Mouse (Mus musculus) embryonic facial prominence, embryonic 12.5 days (tissue): ENCODE results near the gene Plk3. TPM values are rescaled to one million over a fixed set of nuclear protein-coding genes. Genes with fewer than 3 reads are reported as not detected.
A peak's percentile ranks its signal among the peaks of the same experiment; 100 is the strongest.

Experiments
- ATAC-seq: fragments of 200-750 bp; cut with Nextera tagmentation; 2 replicates; pipeline ENCODE4 v1.8.0; 2017; ENCODE audit not compliant: insufficient number of reproducible peaks, insufficient read depth, low FRiP score, low TSS enrichment
- H3K27ac ChIP-seq: fragments of 300-500 bp; sonication (generic); 2 replicates; pipeline ENCODE4 v1.5.1; 2016; ENCODE audit warnings: mild to moderate bottlenecking
- H3K27me3 ChIP-seq: fragments of 300-500 bp; sonication (generic); 2 replicates; pipeline ENCODE4 v1.6.1; 2016; ENCODE audit warnings: mild to moderate bottlenecking, moderate library complexity
- H3K36me3 ChIP-seq: fragments of 300-500 bp; sonication (generic); 2 replicates; pipeline ENCODE4 v1.6.1; 2016; ENCODE audit warnings: mild to moderate bottlenecking
- H3K4me1 ChIP-seq: fragments of 300-500 bp; sonication (generic); 2 replicates; pipeline ENCODE4 v1.6.1; 2016
- H3K4me2 ChIP-seq: fragments of 300-500 bp; sonication (generic); replicated peaks from 2 replicates; pipeline ENCODE4 v1.6.1; 2016; ENCODE audit warnings: mild to moderate bottlenecking, moderate library complexity
- H3K4me3 ChIP-seq: fragments of 300-500 bp; sonication (generic); 2 replicates; pipeline ENCODE4 v1.5.1; 2016; ENCODE audit warnings: mild to moderate bottlenecking
- H3K9ac ChIP-seq: fragments of 300-500 bp; sonication (generic); 2 replicates; pipeline ENCODE4 v1.6.1; 2016; ENCODE audit warnings: mild to moderate bottlenecking, moderate library complexity
- H3K9me3 ChIP-seq: fragments of 300-500 bp; sonication (generic); 2 replicates; pipeline ENCODE4 v1.6.1; 2016; ENCODE audit warnings: mild to moderate bottlenecking, moderate library complexity
- WGBS: fragments of 180-500 bp; shearing (Covaris S2); methylation state at CpG from one replicate; pipeline ENCODE4 v1.1.7; 2016; 5-methylcytosine and 5-hydroxymethylcytosine counted together
- polyA plus RNA-seq: library from polyadenylated mRNA; unstranded; fragments of >200 nt; fragmentation: Nextera tagmentation; extraction: Ambion mirVana; gene quantifications from 2 replicates; pipeline ENCODE4 v1.2.1, GENCODE M21; 2016

Gene Plk3
- polyA plus RNA-seq, 1 experiment from 2014 or later: 5.0 TPM

DNA sequence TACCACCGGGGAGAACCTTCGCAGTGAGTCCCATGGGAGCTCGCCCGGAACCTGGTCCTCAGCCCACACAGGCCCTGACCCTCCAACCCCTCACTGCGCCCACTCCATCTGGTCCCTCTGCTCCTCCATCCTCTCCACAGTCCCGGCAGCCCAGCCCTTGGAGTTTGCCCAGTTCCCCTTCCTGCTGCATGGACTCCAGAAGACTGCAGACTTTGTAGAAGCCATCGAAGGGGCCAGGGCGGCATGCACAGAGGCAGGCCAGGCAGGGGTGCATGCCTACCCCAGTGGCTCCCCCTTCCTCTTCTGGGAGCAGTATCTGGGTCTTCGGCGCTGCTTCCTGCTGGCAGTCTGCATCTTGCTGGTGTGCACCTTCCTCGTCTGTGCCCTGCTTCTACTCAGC, 22.8 kb downstream of the Plk3 start:
- WGBS: 91% methylated on average over 11 of the region's 11 CpGs
- no peaks in the 10 kb centered on the region for H3K9me3 ChIP-seq
- no peak overlapping the region for H3K4me3 ChIP-seq
- H3K36me3 ChIP-seq: peaks cover 55% of the 10 kb centered on the region
- H3K4me2 ChIP-seq: no peak overlapping the region
- no peaks in the 10 kb centered on the region for H3K4me1 ChIP-seq
- no peak for ATAC-seq
- H3K9ac ChIP-seq: no peak overlapping the region
- H3K27me3 ChIP-seq: no peaks in the 10 kb centered on the region
- H3K27ac ChIP-seq: no peak overlapping the region

DNA sequence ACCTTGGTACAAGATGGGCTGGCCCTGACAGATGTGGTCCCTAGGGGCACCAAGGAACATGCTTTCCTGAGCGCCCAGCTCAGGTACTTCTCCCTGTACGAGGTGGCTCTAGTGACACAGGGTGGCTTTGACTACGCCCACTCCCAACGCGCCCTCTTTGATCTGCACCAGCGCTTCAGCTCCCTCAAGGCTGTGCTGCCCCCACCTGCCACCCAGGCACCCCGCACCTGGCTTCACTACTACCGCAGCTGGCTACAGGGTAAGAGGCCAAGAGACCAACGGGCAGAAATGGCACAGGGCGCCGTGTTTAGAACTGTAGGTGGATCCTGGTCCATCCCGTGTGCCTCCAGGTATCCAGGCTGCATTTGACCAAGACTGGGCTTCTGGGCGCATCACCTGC, 23.5 kb downstream of the Plk3 start:
- Histone ChIP-seq H3K4me3 (no peak overlapping the region), H3K4me1 (no peaks in the 10 kb centered on the region), H3K4me2 (no peak overlapping the region), H3K36me3 (peaks cover 62% of the 10 kb centered on the region), H3K9me3 (no peaks in the 10 kb centered on the region), H3K9ac (no peak overlapping the region), H3K27me3 (no peaks in the 10 kb centered on the region), H3K27ac (no peak overlapping the region)
- WGBS: 91% methylated on average over 13 of the region's 13 CpGs
- ATAC-seq: no peak

DNA sequence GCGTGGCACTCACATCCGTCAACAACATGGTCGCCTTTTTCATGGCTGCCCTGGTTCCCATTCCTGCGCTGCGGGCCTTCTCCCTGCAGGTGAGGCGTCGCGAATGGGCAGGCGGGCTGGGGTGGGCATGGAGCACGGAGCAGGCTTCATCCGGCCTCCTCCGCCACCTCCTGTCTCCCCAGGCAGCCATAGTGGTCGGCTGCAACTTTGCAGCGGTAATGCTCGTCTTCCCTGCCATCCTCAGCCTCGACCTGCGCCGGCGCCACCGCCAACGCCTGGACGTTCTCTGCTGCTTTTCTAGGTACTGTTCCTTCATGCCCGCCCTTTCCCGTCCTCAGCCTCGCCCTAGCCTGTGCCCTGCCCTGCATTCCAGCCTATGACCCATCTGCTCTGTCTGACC, 24.4 kb downstream of the Plk3 start:
- no peak for ATAC-seq
- Histone ChIP-seq H3K4me1 (no peaks in the 10 kb centered on the region; the same call in 1 of the 2 replicates), H3K27ac (no peak overlapping the region), H3K4me2 (no peak overlapping the region), H3K36me3 (peaks cover 60% of the 10 kb centered on the region), H3K4me3 (no peak overlapping the region), H3K27me3 (no peaks in the 10 kb centered on the region), H3K9me3 (no peaks in the 10 kb centered on the region), H3K9ac (no peak overlapping the region)
- WGBS: 89% methylated on average over 25 of the region's 25 CpGs

DNA sequence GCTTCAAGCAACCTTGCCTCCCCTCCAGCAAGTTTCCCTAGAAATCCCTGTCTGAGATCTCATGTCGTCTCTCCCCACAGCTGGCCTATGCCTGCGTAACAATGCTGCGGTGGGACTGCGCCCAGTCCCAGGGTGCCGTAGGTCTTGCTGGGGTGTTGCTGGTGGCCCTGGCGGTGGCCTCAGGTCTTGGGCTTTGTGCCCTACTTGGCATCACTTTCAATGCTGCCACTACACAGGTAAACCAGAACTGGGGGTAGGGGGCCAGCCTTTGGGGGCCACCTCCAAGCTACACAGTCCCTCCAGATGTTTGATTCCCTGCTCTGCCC, 25.3 kb downstream of the Plk3 start:
- Histone ChIP-seq H3K36me3 (peaks cover 53% of the 10 kb centered on the region), H3K4me1 (no peaks in the 10 kb centered on the region; the same call in 1 of the 2 replicates), H3K4me2 (no peak overlapping the region), H3K9ac (no peak overlapping the region), H3K9me3 (no peaks in the 10 kb centered on the region), H3K4me3 (no peak overlapping the region), H3K27ac (no peak overlapping the region), H3K27me3 (no peaks in the 10 kb centered on the region)
- ATAC-seq: no peak
- WGBS: 98% methylated on average over 6 of the region's 6 CpGs

DNA sequence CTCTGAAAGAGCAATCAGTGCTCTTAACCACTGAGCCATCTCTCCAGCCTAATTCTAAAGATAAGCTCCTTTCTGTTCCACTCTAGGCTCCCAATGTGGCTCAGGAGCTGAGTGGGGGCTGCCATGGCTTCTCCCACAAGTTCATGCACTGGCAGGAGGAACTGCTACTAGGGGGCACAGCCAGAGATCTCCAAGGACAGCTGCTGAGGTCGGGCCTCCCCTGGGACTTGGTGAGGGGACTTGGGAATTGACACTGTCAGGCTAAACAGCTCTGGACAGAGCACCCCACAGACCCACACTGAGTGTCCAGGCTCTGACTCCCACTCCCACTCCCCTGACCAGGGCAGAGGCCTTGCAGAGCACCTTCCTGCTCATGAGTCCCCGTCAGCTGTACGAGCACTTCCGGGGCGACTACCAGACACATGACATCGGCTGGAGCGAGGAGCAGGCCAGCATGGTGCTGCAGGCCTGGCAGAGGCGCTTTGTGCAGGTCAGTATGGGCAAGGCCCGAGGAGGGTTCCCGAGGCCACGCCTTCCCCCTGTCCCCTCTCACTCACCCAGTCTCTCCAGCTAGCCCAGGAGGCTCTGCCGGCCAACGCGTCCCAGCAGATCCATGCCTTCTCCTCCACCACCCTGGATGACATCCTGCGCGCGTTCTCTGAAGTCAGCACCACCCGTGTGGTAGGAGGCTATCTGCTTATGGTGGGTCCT, 25.8 kb downstream of the Plk3 start:
- WGBS: 88% methylated on average over 18 of the region's 18 CpGs
- no peaks in the 10 kb centered on the region; the same call in 1 of the 2 replicates for H3K4me1 ChIP-seq
- ATAC-seq: no peak
- peaks cover 51% of the 10 kb centered on the region for H3K36me3 ChIP-seq
- no peak overlapping the region for H3K4me3 ChIP-seq
- no peaks in the 10 kb centered on the region for H3K27me3 ChIP-seq
- H3K9me3 ChIP-seq: no peaks in the 10 kb centered on the region
- H3K27ac ChIP-seq: no peak overlapping the region
- no peak overlapping the region for H3K9ac ChIP-seq
- no peak overlapping the region for H3K4me2 ChIP-seq

DNA sequence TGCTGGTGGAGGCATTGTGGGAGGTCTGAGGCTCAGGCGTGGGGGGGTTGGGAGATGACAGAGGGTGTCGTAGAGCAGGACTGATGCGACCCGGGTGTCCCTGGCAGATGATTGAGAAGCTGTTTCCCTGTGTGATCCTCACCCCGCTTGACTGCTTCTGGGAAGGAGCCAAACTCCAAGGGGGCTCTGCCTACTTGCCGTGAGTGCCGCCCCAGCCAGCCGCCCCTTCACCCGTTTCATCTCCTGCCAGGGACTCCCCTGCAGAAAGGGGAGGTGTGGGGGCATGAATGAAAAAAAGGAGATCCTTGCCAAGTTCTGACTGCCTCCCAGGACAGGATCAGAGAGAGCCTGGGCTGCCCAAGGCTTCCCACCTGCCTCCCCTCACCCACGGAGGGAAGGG, 28.6 kb downstream of the Plk3 start:
- Histone ChIP-seq H3K9me3 (no peaks in the 10 kb centered on the region), H3K4me3 (no peak overlapping the region), H3K4me2 (no peak overlapping the region), H3K4me1 (no peaks in the 10 kb centered on the region; the same call in 1 of the 2 replicates), H3K27me3 (no peaks in the 10 kb centered on the region), H3K9ac (no peak overlapping the region; the same call in 1 of the 2 replicates), H3K27ac (no peak overlapping the region), H3K36me3 (peaks cover 34% of the 10 kb centered on the region)
- no peak for ATAC-seq
- WGBS: 72% methylated on average over 10 of the region's 10 CpGs

DNA sequence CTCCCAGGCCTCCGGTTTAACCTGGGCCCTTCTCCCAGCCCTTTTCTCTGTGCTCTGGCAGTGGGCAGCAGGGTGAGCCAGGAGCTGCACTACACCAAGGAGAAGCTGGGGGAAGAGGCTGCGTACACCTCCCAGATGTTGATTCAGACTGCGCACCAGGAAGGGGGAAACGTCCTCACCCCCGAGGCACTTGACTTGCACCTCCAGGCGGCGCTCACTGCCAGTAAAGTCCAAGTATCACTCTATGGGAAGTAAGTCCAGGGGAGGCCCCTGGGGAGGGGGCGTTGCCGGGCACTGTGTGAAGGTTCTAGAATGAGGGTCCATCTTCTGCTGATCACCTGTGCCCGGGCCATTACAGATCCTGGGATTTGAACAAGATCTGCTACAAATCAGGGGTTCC, 29.1 kb downstream of the Plk3 start:
- ATAC-seq: no peak
- H3K36me3 ChIP-seq: peaks cover 30% of the 10 kb centered on the region
- no peaks in the 10 kb centered on the region for H3K27me3 ChIP-seq
- no peaks in the 10 kb centered on the region; the same call in 1 of the 2 replicates for H3K4me1 ChIP-seq
- no peak overlapping the region for H3K4me3 ChIP-seq
- no peak overlapping the region for H3K27ac ChIP-seq
- H3K9me3 ChIP-seq: no peaks in the 10 kb centered on the region
- no peak overlapping the region for H3K4me2 ChIP-seq
- no peak overlapping the region for H3K9ac ChIP-seq
- 76% methylated on average over 10 of the region's 10 CpGs for WGBS

DNA sequence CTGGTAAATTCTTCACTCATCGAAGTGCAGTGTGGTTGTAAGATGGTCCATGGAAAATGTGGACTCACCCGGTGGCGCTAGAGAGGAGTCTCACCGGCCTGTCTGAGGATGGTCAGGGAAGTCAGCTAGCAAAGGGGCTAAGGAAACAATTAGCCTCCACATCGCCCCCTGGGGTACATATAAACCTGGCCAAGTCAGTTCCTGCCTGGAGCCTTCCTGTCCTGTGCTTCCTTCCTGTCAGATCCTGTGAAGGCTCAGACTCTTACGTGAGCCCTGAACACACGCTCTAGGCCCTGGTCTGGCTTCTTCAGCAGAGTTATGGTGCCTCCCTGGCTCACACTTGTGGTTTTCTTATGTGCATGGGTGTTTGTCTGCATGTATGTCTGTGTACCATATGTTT, 32.5 kb downstream of the Plk3 start:
- H3K4me3 ChIP-seq: no peak overlapping the region
- no peak for ATAC-seq
- no peak overlapping the region for H3K27ac ChIP-seq
- no peaks in the 10 kb centered on the region for H3K9me3 ChIP-seq
- H3K9ac ChIP-seq: no peak overlapping the region
- H3K36me3 ChIP-seq: 0 out of 2 replicates have a peak, but pooled peaks cover 12% of the 10 kb centered on the region
- peaks cover 23% of the 10 kb centered on the region for H3K4me1 ChIP-seq
- H3K4me2 ChIP-seq: no peak overlapping the region
- WGBS: 40% methylated on average over 7 of the region's 7 CpGs
- H3K27me3 ChIP-seq: no peaks in the 10 kb centered on the region

DNA sequence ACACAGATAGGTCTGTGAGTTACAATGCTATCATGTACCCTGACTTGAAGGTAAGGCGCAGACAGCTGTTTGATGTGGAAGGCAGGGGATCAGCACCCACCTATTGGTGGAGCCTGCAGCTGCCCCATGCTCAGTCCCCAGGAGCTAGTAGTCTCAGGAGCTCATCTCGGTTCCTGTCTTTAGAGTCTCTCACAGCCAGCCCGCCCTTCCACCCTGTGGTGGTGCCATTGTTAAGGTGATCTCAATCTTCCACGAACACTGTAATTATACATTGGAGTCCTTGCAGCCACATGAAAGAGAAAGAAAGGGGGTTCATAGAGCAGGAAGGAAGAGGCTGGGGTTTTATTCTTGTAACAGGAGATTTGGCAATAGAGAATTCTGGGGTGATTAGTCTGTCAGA, 33.7 kb downstream of the Plk3 start:
- no peaks in the 10 kb centered on the region for H3K27me3 ChIP-seq
- H3K4me3 ChIP-seq: no peak overlapping the region
- no peak overlapping the region for H3K27ac ChIP-seq
- H3K4me1 ChIP-seq: peaks cover 28% of the 10 kb centered on the region
- H3K4me2 ChIP-seq: no peak overlapping the region
- H3K36me3 ChIP-seq: 0 out of 2 replicates have a peak, but pooled peaks cover 4% of the 10 kb centered on the region
- WGBS: 60% methylated on average over 4 of the region's 4 CpGs
- no peak overlapping the region for H3K9ac ChIP-seq
- no peak for ATAC-seq
- no peaks in the 10 kb centered on the region for H3K9me3 ChIP-seq

DNA sequence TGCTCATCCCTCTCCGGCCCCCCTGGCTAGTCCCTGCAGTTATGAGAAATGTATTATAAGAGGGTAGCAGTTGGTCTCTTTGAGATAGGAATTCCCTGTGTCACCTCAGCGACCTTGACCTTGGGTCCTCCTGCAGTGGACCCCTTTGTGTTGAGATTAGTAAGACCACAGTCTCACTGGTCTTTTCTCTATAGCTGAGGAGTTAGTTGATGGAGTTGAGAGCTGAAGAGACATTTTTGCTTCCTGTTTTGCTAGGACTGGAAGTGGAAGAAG, 35.1 kb downstream of the Plk3 start:
- Histone ChIP-seq H3K27me3 (no peaks in the 10 kb centered on the region), H3K4me2 (peak overlapping the region; percentile 96; the same call in 1 of the 2 replicates), H3K9me3 (no peaks in the 10 kb centered on the region), H3K27ac (peak overlapping the region; percentile 75), H3K4me3 (peak overlapping the region; percentile 7; the same call in 1 of the 2 replicates), H3K9ac (no peak overlapping the region), H3K36me3 (no peaks in the 10 kb centered on the region), H3K4me1 (peaks cover 28% of the 10 kb centered on the region)
- 67% methylated on average over 2 of the region's 2 CpGs for WGBS
- ATAC-seq: no peak

DNA sequence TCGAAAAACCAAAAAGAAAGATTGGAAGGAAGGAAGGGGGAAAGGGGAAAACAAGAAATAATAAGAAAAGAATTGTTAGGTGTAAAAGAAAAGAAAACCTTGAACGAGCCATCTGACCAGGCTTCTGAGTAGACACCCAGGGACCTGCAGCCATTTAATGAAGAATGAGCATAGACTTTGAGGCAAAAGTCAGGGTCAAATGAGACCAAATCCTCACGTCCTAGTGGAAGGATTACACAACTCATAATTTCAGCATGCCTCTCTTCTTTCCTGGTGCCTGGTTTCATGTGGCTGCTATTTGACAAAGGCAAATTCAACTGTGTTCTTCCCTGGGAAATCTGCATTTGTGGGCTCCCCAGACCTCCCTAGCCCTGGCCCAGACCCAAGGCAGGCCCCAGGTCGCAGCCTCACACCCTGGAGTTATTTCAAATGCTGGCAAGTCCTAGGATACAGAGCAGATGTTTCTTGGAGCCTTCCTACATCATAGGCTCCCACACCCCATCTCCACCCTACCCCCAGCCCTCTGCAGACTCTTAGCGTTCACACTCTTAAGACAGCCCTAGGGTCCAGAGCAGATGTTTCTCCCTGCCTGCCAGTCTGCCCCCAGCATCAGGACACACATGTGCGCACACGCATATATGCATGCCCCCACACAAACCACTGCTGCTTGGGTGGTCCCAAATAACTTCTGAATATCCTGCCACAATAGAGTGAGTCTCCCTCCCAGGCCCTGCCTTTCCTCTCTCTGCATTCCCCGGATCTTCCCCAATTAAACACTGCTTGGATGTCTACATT, 35.6 kb downstream of the Plk3 start:
- peaks cover 28% of the 10 kb centered on the region for H3K4me1 ChIP-seq
- no peaks in the 10 kb centered on the region for H3K9me3 ChIP-seq
- 0 out of 2 replicates have a peak, but pooled peaks have one; percentile 53 for ATAC-seq
- peak overlapping the region; percentile 75 for H3K27ac ChIP-seq
- H3K4me2 ChIP-seq: peak overlapping the region; percentile 96
- H3K4me3 ChIP-seq: peak overlapping the region; percentile 65; the same call in 1 of the 2 replicates
- 47% methylated on average over 8 of the region's 8 CpGs for WGBS
- H3K27me3 ChIP-seq: no peaks in the 10 kb centered on the region
- H3K9ac ChIP-seq: 0 out of 2 replicates have a peak overlapping the region, but pooled peaks have one; percentile 15
- H3K36me3 ChIP-seq: no peaks in the 10 kb centered on the region

DNA sequence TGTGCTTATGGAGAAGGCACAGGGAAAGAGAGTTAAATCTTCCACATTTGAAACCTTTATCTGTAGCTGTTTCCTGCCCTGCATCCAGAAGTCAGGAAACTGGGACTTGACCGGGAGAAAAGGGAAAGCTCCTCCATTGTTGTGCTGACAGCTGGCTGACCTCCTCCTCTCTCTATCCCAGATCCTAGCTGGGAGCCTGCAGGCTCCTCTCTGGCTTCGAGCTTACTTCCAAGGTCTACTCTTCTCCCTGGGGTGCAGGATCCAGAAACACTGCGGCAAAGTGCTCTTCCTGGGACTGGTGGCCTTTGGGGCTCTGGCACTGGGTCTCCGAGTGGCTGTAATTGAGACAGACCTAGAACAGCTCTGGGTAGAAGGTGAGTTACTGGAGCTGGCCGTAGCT, 37.1 kb downstream of the Plk3 start:
- Histone ChIP-seq H3K9me3 (no peaks in the 10 kb centered on the region), H3K4me2 (peak overlapping the region; percentile 96), H3K27ac (peak overlapping the region; percentile 78), H3K4me3 (peak overlapping the region; percentile 65), H3K4me1 (peaks cover 28% of the 10 kb centered on the region), H3K9ac (peak overlapping the region; percentile 55), H3K36me3 (no peaks in the 10 kb centered on the region), H3K27me3 (no peaks in the 10 kb centered on the region)
- 12% methylated on average over 5 of the region's 5 CpGs for WGBS
- ATAC-seq: no peak
